Mouse (Mus musculus): ENCODE measurements around the gene Dcp1b. TPM values are rescaled to one million over a fixed set of nuclear protein-coding genes. Genes with fewer than 3 reads are reported as not detected.

Gene Dcp1b
- 10 to 100 TPM; 26.7 to 28.2 TPM for total RNA-seq (2023)

GRCm38 (mm10) chr6:119175078-119175853 is at the start of gene Dcp1b:
Dcp1b (plus strand) TSS chr6:119175253.

GRCm38 (mm10) chr6:119196382-119197305 is 21.6 kb downstream of the Dcp1b start, which contains the start of gene Cacna1c:
Cacna1c (minus strand) TSS chr6:119196418.

GRCm38 (mm10) chr6:119236241-119236640 is 61.2 kb downstream of the Dcp1b start, which contains the start of gene Cacna2d4:
Cacna2d4 (plus strand) TSS chr6:119236526.

Other genes with a start within 250 kb of the Dcp1b start
- gene Cacna1c, start 21.2 kb downstream of the Dcp1b start, total RNA-seq (2023), result not detected
- gene Cacna2d4, start 61.3 kb downstream of the Dcp1b start, total RNA-seq (2023), result 1 to 10 TPM; 1.7 to 2.5 TPM
- under 1 TPM; 0.56 to 0.61 TPM for gene Lrtm2, start 155.5 kb downstream of the Dcp1b start, total RNA-seq (2023)
- 10 to 100 TPM; 36.6 to 43.5 TPM for gene Adipor2, start 242.5 kb downstream of the Dcp1b start, total RNA-seq (2023)